Mouse (Mus musculus) cerebellum, adult 11-12 months (tissue): Measurements from ENCODE around the gene Tmem101.
"Not testable (repeated sequence)": the region's sequence is repeated elsewhere in the genome, so short reads cannot be mapped to it uniquely, and the experiment has no call there.

Source experiments
- DNase-seq: peaks from one replicate; pipeline ENCODE4 v3.0.0; 2022

The Tmem101 gene

DNA sequence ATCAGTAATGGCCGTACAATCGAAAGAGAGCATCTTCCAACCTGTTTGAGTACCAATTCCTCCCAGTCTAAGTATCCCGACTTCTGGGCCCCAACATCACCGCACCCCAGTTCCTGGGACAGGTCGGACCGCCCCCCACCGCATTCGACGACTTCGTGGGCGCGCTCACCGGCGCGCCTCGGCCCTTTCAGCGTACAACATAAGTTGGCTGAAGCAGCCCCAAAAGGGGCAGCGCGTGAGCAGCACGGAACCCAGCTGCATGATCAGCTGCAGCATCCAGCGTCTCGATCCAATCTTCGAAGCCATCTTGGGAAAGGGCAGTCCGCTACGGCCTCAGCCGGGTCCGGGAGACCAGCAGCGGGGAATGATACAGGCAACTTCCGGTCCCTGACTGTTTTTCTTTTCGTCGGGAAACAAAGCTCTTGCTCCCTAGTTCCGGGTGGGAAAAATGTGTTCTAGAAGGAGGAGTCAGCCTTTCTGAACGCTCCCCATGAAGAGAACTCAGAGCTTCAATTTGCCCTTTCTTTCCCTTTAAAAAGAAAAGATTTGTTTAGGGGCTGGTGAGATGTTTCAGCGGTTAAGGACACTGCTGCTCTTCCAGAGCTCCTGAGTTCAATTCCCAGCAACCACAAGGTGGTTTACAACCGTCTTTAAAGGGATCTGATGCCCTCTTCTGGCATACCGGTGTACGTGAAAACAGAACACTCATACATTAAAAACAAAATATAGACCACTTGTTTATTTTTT, at the start of gene Tmem101:
Gene Tmem101, minus strand, starts transcription at position 366 of the 747 bp plus-strand sequence.
- DNase-seq: peak; percentile 86

DNA sequence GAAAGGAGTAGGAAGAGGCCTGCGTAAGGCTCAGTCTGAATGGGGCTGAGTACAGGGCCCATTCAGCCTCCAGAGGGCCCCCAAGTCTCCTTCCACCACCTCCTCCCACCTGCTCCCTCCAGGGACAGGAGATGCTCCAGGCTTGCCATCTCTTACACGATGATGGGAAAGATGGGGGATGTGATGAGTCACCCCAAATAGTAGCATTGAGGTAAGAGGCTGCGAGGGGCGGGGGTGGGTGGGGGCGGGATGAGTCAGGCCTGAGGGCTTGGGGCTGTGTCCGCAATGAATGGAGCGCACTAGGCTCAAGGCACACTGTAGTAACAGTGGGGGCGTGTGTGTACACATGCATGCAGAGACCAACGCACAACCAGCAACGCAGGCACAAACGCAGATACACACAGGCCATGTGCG, 45.2 kb upstream of the Tmem101 start:
- no peak for DNase-seq

DNA sequence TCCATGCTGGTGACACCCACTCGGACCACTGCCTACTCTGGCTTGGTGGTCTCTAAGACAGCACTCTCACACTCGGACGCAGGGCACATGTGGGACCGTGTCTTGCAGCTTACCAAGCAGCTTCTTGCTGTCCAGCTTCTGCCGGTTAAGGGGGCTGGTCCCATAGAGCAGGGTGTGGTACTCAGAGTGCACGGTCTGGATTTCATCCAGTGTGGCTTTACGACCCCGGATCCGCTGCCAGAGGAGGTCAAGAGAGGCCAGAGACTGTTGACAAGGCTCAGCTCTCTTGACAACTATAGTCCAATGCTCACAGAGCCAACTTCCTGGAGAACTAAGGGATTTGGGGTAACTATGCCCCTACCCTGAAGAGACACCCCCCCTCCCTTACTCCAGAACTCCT, 43.7 kb upstream of the Tmem101 start:
- peak; percentile 21 for DNase-seq

- DNase-seq: no peak
Measured at GRCm38 (mm10) chr11:102198245-102198644, 42.0 kb upstream of the Tmem101 start.

GRCm38 (mm10) chr11:102196018-102196797, 40.0 kb upstream of the Tmem101 start:
- peak; percentile 39 for DNase-seq

GRCm38 (mm10) chr11:102193657-102194440, 37.6 kb upstream of the Tmem101 start:
- no peak for DNase-seq

DNA sequence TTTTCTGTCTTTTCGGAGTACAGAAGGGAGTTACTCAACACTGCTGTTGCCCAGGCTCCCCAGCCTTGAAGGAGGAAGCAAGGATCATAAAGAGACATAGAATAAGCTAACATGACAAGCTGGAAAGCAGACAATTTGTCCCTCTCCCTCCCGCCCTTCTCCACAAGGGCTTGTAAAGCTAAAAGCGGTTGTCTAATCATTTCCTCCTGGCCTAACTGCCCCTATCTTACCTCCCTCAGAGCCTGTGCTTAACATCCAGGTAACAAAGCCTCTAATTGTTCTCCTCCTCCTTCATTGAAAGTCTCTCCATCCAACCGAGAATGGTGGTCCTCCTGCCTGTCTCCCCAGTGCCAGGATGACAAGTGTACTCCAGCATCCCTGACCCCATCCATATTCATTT, 34.6 kb upstream of the Tmem101 start:
- DNase-seq: peak; percentile 13

DNA sequence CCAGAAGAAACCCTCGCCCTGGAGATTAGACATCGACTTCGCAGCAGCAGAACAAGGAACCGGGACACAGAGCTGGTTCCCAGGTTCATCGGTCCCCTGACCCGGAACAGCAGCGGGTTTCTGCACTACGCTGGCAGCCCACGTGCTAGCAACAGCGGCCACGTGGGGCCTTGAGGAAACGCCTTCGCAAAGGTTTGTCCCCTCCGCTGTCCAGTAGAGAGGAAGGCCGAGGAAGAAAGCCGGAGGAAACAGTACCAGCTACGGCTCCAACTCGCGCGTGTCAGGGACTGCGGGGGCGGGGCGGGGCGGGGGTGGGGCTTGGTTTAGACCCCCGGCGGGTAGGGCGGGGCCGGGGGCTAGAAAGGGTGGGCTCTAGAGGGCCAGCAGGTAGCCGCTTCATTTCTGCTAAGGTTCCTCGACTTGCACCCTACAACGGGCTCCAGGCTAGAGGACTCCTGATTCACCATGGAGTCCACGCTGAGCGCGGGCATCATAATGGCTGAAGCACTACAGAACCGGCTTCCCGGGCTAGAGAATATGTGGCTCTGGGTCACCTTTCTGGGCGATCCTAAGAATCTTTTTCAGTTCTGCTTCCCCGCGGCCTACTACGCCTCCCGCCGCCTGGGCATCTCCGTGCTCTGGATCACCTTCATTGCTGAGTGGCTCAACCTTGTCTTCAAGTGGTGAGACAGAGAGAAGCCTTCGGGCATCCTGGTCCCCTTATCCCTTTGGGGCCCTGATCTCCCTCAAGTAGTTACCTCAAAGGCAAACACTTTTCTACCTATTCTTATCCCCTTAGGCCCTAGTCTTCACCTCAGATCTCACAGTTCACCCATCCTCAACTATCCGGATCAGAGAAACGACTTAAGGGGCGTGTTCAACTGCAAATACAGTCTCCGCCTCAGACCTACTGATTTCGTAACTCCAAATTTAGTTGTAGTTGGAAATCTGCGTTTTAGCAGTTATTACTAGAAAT, 33.5 kb upstream of the Tmem101 start, which contains the start of gene G6pc3:
Gene G6pc3, plus strand, starts transcription at position 160 of the 976 bp plus-strand sequence.
- DNase-seq: peak; percentile 90

- peak; percentile 18 for DNase-seq
Measured at GRCm38 (mm10) chr11:102188980-102189379, 32.8 kb upstream of the Tmem101 start.

DNA sequence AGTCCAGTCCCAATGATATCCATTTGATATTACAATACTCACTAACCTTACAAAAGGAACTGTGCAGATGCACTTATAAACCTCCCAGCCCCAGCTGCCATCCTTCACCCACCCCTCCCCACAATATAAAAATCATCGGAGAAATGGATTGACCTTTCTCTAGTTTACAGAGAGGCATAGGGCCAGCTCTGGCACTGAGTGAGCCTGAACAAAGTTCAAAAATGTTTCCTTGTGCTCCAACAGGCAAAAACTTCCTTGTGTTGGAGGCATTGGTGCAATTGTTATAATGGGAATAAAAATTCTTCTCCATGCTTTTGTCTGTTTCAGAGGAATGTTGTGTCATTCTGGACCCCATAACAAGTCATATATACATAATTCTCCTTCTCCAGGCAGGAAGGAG, 30.0 kb upstream of the Tmem101 start:
- DNase-seq: no peak

GRCm38 (mm10) chr11:102185677-102186076, 29.5 kb upstream of the Tmem101 start:
- DNase-seq: no peak

GRCm38 (mm10) chr11:102184646-102185495, 28.7 kb upstream of the Tmem101 start, which contains the start of gene Lsm12:
Gene Lsm12, minus strand, starts transcription at chr11:102185296.
- DNase-seq: peak; percentile 94

DNA sequence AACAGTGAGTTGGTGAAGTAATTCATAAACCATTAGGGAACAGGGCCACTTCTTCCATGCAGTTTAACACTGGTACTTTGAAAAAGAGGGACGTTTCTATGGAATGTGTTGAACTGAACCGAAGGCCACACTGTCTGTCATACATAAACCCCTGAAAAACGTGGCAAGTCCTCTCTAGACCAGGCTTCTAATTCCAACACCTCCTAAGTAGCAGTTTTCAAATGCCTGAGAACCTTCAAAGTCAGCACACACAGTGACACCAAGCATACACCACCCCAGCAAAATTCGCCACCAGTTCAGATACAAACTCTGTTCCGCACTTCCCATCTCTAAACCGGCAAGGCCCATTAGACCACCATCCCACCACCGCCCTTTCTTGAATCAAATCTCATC, 28.0 kb upstream of the Tmem101 start:
- no peak for DNase-seq

- no peak for DNase-seq
Measured at GRCm38 (mm10) chr11:102179836-102180235, 23.6 kb upstream of the Tmem101 start.

DNA sequence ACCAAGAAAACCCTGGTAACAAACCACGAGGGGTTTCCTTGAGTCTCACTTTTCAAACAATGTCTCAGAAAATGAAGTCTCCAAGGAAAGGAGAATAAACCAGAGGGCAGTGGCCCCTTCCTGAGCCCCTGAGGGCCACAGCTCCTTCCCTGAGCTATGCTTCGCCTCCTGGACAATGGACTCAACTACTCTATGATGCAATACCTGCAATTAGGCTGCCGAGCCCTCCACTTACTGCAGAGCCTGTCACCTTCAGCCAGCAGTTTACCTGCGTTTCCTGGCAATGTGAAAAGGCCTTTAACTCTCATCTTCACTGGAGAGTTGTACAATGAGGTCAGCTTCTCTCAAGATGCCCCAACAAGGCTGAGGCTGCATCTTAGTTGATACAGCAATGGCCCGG, 12.5 kb upstream of the Tmem101 start:
- DNase-seq: no peak

GRCm38 (mm10) chr11:102167539-102167938, 11.3 kb upstream of the Tmem101 start:
- DNase-seq: no peak

DNA sequence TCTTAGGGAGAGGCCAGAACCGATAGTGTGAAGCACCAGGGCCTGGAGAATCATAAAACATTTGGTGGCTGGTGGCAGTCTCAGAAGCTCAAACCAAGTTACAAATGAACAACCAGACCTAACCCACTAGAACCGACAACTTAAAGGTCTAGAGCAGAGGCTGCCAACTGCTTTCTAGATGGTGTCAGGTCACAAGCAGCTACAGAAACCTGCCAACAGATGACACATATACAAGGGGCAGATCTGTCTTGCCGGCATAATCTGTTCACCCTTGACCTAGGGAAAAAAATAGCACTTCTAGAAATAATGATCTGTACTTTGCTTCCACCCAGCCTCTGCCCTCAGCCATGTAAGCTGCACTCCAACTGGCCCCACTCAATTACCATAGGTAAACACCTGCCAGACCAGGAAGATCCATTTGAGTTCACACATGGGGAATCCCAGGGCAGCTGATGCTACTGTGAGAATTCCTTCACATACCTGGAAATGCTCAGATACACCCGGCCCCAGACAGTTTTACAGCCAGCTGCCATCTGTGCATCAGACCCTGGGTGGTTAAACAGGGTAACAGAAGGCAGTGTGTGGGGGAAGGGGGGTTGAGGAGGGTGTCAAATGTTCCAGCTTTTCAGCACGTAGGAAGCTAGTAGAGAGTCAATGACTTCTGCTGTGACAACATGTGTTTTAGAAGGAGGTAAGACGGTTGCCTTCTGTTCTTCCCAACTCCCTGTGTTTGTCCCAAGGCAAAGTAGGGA, 9.9 kb upstream of the Tmem101 start:
- peak; percentile 74 for DNase-seq

DNA sequence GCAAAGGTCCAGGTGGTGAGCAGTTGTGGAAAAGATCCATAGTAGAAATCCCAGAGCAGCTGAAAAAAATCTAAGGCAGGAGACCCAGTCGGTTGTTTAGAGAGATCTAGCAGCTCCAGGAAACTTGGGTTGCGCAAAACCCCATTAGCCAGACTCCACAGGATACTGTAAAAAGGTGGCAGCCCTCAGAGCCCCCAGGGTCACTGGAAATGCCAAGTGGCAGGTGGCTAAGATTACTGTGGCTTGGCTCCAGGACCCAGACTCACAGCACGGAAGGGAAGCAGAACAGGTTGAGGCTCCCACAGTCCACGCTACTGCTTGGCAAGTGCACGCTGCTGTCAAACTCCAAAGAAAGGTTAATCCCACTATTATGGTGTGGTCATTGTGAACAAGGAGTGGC, 3.6 kb upstream of the Tmem101 start:
- DNase-seq: peak; percentile 81

- DNase-seq: not testable (repeated sequence)
Measured at GRCm38 (mm10) chr11:102158024-102158423, 1.8 kb upstream of the Tmem101 start.

GRCm38 (mm10) chr11:102156786-102157089, 534 bp upstream of the Tmem101 start:
- DNase-seq: no peak
